Mouse (Mus musculus) embryonic fibroblast, embryonic 13.5 days (primary cell): ENCODE results near the gene Etl4. TPM values are rescaled to one million over a fixed set of nuclear protein-coding genes. Genes with fewer than 3 reads are reported as not detected.

Experiments
- H3K27ac ChIP-seq: 2 replicates; pipeline ENCODE4 v1.5.1; 2012; ENCODE audit warnings: low read length, control low read depth, inconsistent platforms; ENCODE audit not compliant: insufficient read depth
- H3K4me1 ChIP-seq: 2 replicates; pipeline ENCODE4 v1.6.1; 2011; ENCODE audit warnings: low read length; ENCODE audit not compliant: control insufficient read depth, insufficient read depth
- H3K4me3 ChIP-seq: 2 replicates; pipeline ENCODE4 v1.5.1; 2011; ENCODE audit warnings: mild to moderate bottlenecking, control low read depth, low read length; ENCODE audit not compliant: insufficient read depth
- CTCF ChIP-seq: IDR thresholded peaks from 2 replicates; pipeline ENCODE4 v1.5.1; 2011; ENCODE audit warnings: mild to moderate bottlenecking, control low read depth, low read length, moderate library complexity, borderline replicate concordance; ENCODE audit not compliant: insufficient read depth
- POLR2A ChIP-seq: IDR thresholded peaks from 2 replicates; pipeline ENCODE4 v1.6.1; 2011; ENCODE audit warnings: low read depth, mild to moderate bottlenecking, control low read depth, low read length, moderate library complexity
- polyA plus RNA-seq: library from polyadenylated mRNA; stranded (reverse); fragments of >200 nt; gene quantifications from 2 replicates; pipeline ENCODE4 v1.2.4, GENCODE M21; 2011; ENCODE audit warnings: low read depth; ENCODE audit not compliant: missing spikeins, insufficient read length

The Etl4 gene
- polyA plus RNA-seq, 1 experiment = 44.0 TPM

- Histone ChIP-seq H3K27ac (peak overlapping the region; percentile 72), H3K4me3 (no peak overlapping the region), H3K4me1 (peaks cover 5% of the 10 kb centered on the region)
- TF ChIP-seq POLR2A (no peak), CTCF (no peak)
Observed at GRCm38 (mm10) chr2:20603991-20604390, 694.4 kb downstream of the Etl4 start.

GRCm38 (mm10) chr2:20609203-20609602, 699.6 kb downstream of the Etl4 start:
- no peak for TF ChIP-seq CTCF
- no peak for TF ChIP-seq POLR2A
- Histone ChIP-seq H3K4me3 (no peak overlapping the region), H3K27ac (no peak overlapping the region), H3K4me1 (no peaks in the 10 kb centered on the region)

- TF ChIP-seq POLR2A = no peak
- TF ChIP-seq CTCF = peak; percentile 6; the same call in 1 of the 2 replicates
- no peak overlapping the region for H3K27ac ChIP-seq
- H3K4me3 ChIP-seq = no peak overlapping the region
- H3K4me1 ChIP-seq = no peaks in the 10 kb centered on the region
Observed at GRCm38 (mm10) chr2:20615948-20616347, 706.4 kb downstream of the Etl4 start.

GRCm38 (mm10) chr2:20618396-20618795, 708.8 kb downstream of the Etl4 start:
- no peaks in the 10 kb centered on the region for H3K4me1 ChIP-seq
- H3K4me3 ChIP-seq = no peak overlapping the region
- no peak overlapping the region for H3K27ac ChIP-seq
- TF ChIP-seq POLR2A = no peak
- TF ChIP-seq CTCF = no peak

GRCm38 (mm10) chr2:20619881-20620280, 710.3 kb downstream of the Etl4 start:
- Histone ChIP-seq H3K4me1 (peaks cover 2% of the 10 kb centered on the region; the same call in 1 of the 2 replicates), H3K27ac (no peak overlapping the region), H3K4me3 (no peak overlapping the region)
- TF ChIP-seq CTCF (no peak), POLR2A (no peak)

- TF ChIP-seq CTCF = no peak
- no peak for TF ChIP-seq POLR2A
- Histone ChIP-seq H3K4me1 (peaks cover 6% of the 10 kb centered on the region), H3K27ac (peak overlapping the region; percentile 31; the same call in 1 of the 2 replicates), H3K4me3 (no peak overlapping the region)
Observed at GRCm38 (mm10) chr2:20629156-20629712, 719.7 kb downstream of the Etl4 start.

GRCm38 (mm10) chr2:20638604-20639003, 729.0 kb downstream of the Etl4 start:
- no peak for TF ChIP-seq CTCF
- TF ChIP-seq POLR2A = no peak
- Histone ChIP-seq H3K4me3 (no peak overlapping the region), H3K4me1 (no peaks in the 10 kb centered on the region), H3K27ac (no peak overlapping the region)

GRCm38 (mm10) chr2:20639721-20640120, 730.1 kb downstream of the Etl4 start:
- Histone ChIP-seq H3K4me3 (no peak overlapping the region), H3K4me1 (no peaks in the 10 kb centered on the region), H3K27ac (no peak overlapping the region)
- TF ChIP-seq CTCF (no peak), POLR2A (no peak)

- no peak overlapping the region for H3K4me3 ChIP-seq
- TF ChIP-seq POLR2A (no peak), CTCF (no peak)
- no peak overlapping the region for H3K27ac ChIP-seq
- H3K4me1 ChIP-seq = no peaks in the 10 kb centered on the region
Observed at GRCm38 (mm10) chr2:20642818-20643217, 733.2 kb downstream of the Etl4 start.

GRCm38 (mm10) chr2:20649817-20650216, 740.2 kb downstream of the Etl4 start:
- Histone ChIP-seq H3K4me3 (no peak overlapping the region), H3K27ac (no peak overlapping the region), H3K4me1 (peaks cover 3% of the 10 kb centered on the region; the same call in 1 of the 2 replicates)
- TF ChIP-seq POLR2A (no peak), CTCF (no peak)
